Mouse (Mus musculus) left cerebral cortex, postnatal 14 days (tissue): ENCODE measurements around the gene Lrig2. TPM values are rescaled to one million over a fixed set of nuclear protein-coding genes. Genes with fewer than 3 reads are reported as not detected.

ENCODE experiments used
- DNase-seq, 2 experiments: peaks; one replicate each; pipeline ENCODE4 v3.0.0; 2021 to 2022; ENCODE audit warnings: low spot score in 2 of 2, mixed read lengths in 1 of 2
- intact Hi-C: fragments of 180-260 bp; cut with DNase I; formaldehyde crosslinking; loops from one replicate; pipeline ENCODE4 v1.15.1; 2025
- total RNA-seq, 2 experiments: library from RNA; stranded (reverse); gene quantifications; 2 replicates each; pipeline ENCODE4 v1.2.3; 2021

Lrig2 gene
- total RNA-seq, 2 experiments from 2014 or later = 24.1 to 24.2 TPM

DNA sequence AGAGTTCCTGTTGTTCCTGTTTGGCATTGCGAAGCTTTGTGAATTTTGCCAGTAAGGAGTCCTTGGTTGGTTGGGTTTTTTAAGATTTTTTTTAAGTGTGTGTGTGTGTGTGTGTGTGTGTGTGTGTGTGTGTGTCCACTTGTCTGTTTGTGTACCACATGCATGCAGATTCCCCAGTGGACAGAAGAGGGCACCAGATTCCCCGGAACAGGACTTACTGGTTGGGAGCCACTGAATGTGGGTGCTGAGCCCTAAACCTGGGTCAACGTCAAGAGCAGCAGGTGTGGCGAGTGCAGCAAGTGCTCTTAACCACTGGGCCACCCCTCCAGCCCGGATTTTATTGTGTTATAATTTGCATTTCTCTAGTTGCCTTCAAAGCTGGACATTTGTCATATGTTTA is 5.4 kb upstream of the Lrig2 start:
- intact Hi-C loops = no loop called here

GRCm38 (mm10) chr3:104514510-104514909 is 2.8 kb upstream of the Lrig2 start:
- intact Hi-C loops = no loop called here
- no peak for DNase-seq

More for the DNA sequence above, 5.4 kb upstream of the Lrig2 start:
- no peak for DNase-seq

GRCm38 (mm10) chr3:104512424-104512748 is 668 bp upstream of the Lrig2 start:
- no peak for DNase-seq
- intact Hi-C loops = loop anchor here (2.0 kb wide), 2 partner anchors 162 to 170 kb away; no protein-coding TSS in a partner anchor

DNA sequence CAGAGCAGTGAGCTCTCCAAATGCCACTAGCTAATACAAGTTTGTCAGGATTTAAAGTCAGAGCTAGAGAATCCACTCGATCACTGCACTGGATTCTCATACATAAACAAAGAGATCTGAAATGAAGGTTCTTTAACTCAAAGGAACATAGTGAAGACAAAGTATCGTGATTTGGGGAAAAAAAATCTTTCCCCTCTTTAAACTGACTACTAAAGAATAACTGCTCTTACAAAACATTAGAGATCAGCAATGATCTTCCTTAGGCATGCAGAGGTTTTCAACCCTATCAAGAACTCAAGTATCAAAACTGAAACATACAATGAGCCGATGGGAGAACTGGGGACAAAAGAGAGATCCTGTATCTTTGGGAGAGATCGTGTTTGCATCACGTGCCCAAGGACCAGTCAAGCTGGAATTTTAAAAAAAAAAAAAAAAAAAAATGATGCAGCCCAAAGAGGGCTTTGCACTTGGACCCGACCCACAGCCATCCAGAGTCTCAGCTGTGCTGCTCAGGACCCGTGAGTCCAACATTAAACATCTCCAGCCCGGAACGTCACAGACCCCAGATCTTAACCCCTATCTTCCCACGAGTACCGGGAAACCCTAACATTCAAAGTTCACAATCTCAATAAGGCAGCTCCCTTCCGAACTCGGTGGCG is 818 bp downstream of the Lrig2 start:
- no peak for DNase-seq
- intact Hi-C loops = no loop called here

DNA sequence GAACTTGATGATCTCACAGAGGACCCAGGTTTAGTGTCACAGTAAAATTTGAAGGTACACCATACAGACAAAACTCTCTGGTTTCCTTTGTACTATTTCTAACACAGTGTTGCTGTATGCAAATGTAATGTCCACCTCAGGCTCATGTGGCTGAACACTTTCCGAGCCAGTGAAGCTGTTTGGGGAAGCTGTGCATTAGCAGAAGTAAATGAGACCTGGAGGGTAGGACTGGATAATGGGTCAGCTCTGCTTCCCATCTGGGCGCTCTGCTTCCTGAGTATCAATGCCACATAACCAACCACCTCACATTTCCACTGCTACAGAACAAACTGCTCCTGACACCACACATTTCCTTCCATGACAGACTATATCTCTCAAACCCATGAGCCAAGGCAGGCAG is 10.1 kb downstream of the Lrig2 start:
- intact Hi-C loops = no loop called here
- DNase-seq = no peak

DNA sequence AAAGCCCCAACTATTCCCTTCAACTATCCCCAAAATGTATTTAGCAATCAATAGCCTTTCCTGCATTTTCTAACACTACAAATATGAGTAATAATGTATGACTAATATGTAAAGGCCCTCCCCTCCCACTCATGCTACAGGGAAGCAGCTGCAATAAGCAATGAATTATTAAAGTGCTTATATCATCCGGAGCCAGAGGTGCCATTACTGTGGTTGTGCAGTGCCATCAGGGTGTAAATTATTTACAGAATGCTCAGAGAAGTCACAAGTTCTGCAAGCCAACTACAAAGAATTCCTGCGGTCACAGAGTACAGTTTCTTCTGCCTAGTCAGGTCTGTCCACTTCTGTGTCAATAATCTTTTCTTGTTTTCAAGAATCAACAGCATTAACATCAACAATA is 10.8 kb downstream of the Lrig2 start:
- DNase-seq = no peak
- intact Hi-C loops = no loop called here

DNA sequence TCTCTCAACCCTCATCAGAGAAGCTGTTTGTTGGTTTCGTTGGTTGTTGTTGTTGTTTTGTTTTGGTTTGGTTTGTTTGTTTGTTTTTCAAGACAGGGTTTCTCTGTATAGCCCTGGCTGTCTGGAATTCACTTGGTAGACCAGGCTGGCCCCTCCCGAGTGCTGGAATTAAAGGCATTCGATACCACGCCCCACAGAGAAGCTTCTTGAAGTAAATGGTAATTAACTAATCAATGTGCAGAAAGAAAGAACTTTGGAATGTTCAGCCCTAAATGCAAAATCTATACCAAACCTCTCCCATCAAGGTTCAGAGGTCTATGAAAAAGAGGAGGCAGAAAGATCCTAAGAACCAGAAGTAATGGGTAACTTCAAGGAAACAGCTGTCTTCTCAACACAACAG is 15.5 kb downstream of the Lrig2 start:
- DNase-seq = no peak
- intact Hi-C loops = no loop called here

- peak; percentile 20 to 28 for DNase-seq
- intact Hi-C loops = no loop called here
These were observed 30.6 kb downstream of the Lrig2 start for GRCm38 (mm10) chr3:104480946-104481719.

DNA sequence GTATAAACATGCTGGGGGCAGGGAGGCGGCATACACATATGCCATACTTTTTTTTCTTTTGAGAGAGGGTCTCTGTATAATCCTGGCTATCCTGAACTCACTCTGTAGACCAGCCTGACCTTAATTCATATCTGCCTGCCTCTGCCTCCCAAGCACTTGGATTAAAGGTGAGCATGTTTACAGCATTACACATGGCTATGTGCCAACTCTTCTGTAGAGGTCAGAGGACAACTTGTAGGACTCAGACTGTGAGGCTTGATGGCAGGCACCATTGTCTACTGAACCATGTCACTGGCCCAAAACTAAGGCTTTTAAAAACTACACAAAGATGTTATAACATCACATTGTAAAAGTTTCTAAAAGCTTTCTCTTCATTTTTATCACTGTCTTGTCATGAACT is 33.7 kb downstream of the Lrig2 start:
- no peak for DNase-seq
- intact Hi-C loops = no loop called here

GRCm38 (mm10) chr3:104469421-104469820 is 42.3 kb downstream of the Lrig2 start:
- intact Hi-C loops = no loop called here
- DNase-seq = no peak

GRCm38 (mm10) chr3:104461226-104461625 is 50.5 kb downstream of the Lrig2 start:
- no peak for DNase-seq
- intact Hi-C loops = no loop called here

- intact Hi-C loops = no loop called here
- DNase-seq = no peak
These were observed 53.1 kb downstream of the Lrig2 start for GRCm38 (mm10) chr3:104458588-104458987.

DNA sequence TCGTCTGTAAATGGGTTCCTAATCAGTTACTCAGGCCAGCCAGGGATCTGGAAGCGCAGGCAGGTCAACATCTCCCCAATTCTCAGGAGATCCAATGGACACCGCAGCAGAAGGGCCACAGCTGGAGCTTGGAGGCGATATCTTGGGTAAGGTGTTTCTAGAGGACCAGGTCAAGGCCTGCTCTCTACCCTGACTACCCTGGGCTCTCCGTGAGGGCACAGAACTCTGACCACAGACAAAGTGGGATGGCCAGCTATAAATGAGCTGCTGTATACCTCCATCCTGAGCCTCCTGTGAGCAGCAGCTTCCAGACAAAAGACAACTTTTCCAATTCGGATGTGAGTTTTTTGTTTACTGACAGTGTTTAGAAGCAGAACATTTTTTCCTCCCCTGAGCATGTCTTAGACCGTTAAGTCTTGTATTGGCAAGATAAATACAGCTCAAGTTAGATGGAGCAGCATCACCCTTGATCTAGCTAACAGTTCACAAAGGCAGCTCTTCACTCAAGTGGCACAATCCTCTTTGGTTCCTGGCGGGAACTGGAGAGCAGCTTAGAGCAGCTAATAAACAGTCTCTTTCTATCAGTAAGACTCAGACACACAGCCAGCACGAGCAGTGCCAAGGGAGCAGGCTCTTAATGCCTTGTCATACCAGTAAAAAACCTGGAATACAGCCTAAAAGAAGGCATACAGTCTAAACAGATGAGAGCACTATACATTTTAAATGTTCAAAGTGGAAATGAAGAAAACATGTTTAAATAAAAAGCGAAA is 56.0 kb downstream of the Lrig2 start:
- DNase-seq = no peak
- intact Hi-C loops = no loop called here

DNA sequence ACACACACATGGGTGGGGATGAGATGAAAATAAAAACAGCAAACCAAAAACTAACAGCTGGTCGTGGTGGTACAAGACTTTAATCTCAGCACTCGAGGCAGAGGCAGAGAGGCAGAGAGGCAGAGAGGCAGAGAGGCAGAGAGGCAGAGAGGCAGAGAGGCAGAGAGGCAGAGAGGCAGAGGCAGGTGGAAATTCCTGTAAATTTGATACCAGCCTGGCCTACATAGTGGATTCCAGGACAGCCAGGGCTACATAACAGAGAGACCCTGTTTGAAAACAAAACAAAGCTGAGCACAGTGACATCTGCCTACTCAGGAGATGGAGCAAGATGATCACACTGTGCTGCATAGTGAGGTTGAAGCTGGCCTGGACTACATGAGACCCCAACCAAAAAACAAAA is 64.5 kb downstream of the Lrig2 start:
- intact Hi-C loops = loop anchor here (10.0 kb wide), 1 partner anchor 342 kb away; no protein-coding TSS in a partner anchor
- DNase-seq = no peak

- DNase-seq = no peak
- intact Hi-C loops = loop anchor here (10.0 kb wide), 1 partner anchor 342 kb away; no protein-coding TSS in a partner anchor
These were observed 65.0 kb downstream of the Lrig2 start for GRCm38 (mm10) chr3:104446689-104447088.

- intact Hi-C loops = loop anchor here (10.0 kb wide), 1 partner anchor 341 kb away; no protein-coding TSS in a partner anchor
- DNase-seq = peak in 1 of 2 experiments; percentile 31
These were observed 66.1 kb downstream of the Lrig2 start for GRCm38 (mm10) chr3:104445576-104445975.

- no peak for DNase-seq
- intact Hi-C loops = loop anchor here (5.0 to 10.0 kb wide), 3 partner anchors 223 to 423 kb away; partner anchors contain the start of gene Magi3
These were observed 66.7 kb downstream of the Lrig2 start for GRCm38 (mm10) chr3:104444946-104445460.

GRCm38 (mm10) chr3:104444082-104444481 is 67.6 kb downstream of the Lrig2 start:
- intact Hi-C loops = loop anchor here (5.0 to 10.0 kb wide), 3 partner anchors 222 to 422 kb away; partner anchors contain the start of gene Magi3
- no peak for DNase-seq

DNA sequence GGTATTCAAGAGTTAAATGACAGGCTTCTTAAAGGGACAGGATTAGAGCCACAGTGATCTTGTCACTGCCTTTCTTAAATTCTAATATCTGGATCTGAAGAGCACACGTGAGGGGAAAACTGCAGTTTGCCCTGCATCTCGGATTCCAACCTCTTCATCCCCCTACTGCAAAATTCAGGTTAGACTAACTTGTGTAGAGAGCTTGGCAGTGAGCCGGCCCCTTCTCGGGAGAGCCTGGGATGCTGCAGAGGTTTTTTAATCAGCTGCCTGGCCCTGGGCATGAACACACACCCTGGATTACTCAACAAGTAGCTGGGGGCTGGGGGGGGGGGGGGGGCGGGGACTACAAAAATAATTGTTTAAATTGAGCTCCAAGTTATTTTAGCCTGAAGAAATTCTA is 69.4 kb downstream of the Lrig2 start:
- intact Hi-C loops = loop anchor here (5.0 to 10.0 kb wide), 3 partner anchors 220 to 420 kb away; partner anchors contain the start of gene Magi3

DNA sequence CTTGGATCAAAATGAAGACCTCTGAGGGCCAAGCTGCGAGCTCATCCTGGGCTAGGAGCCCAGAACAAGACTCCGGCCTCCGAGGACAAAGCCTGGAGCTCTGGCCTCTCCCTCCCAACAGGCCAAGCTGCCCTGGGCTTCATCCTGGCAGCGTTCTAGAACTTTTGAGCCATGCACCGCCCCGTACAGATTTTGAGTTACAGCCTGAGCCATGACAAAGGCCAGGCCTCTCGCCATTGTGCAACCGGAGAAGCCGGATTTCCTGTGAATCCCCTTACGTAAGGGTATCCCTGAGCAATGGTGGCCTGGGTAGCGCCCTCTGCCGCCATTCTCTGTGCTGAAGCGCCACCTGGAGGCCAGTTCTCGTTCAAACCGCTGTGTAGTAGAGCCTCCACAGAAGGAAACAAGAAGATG is 69.8 kb downstream of the Lrig2 start:
- intact Hi-C loops = loop anchor here (5.0 to 10.0 kb wide), 3 partner anchors 220 to 420 kb away; partner anchors contain the start of gene Magi3
- peak; percentile 93 to 97 for DNase-seq

More for the DNA sequence above, 69.4 kb downstream of the Lrig2 start:
- no peak for DNase-seq
